Mouse (Mus musculus) heart, embryonic 11.5 days (tissue): Measurements from ENCODE around the gene Cables2. TPM values are rescaled to one million over a fixed set of nuclear protein-coding genes. Genes with fewer than 3 reads are reported as not detected.
A peak's percentile ranks its signal among the peaks of the same experiment; 100 is the strongest.

Experiments used
- ATAC-seq: fragments of 200-750 bp; cut with Nextera tagmentation; replicated peaks from 2 replicates; pipeline ENCODE4 v1.8.0; 2017; ENCODE audit warnings: moderate library complexity; ENCODE audit not compliant: insufficient number of reproducible peaks, low FRiP score, low TSS enrichment
- H3K27ac ChIP-seq: fragments of 300-500 bp; sonication (generic); 2 replicates; pipeline ENCODE4 v1.5.1; 2014; ENCODE audit warnings: mild to moderate bottlenecking, low read depth, low read length
- H3K27me3 ChIP-seq: fragments of 300-500 bp; sonication (generic); 2 replicates; pipeline ENCODE4 v1.6.1; 2014; ENCODE audit warnings: mild to moderate bottlenecking, low read length, mixed read lengths; ENCODE audit not compliant: control insufficient read depth, insufficient read depth
- H3K36me3 ChIP-seq: fragments of 300-500 bp; sonication (generic); 2 replicates; pipeline ENCODE4 v1.6.1; 2014; ENCODE audit warnings: mild to moderate bottlenecking, low read length, moderate library complexity, mixed read lengths; ENCODE audit not compliant: control insufficient read depth, insufficient read depth
- H3K4me1 ChIP-seq: fragments of 300-500 bp; sonication (generic); 2 replicates; pipeline ENCODE4 v1.6.1; 2014; ENCODE audit warnings: low read length; ENCODE audit not compliant: control insufficient read depth, insufficient read depth
- H3K4me2 ChIP-seq: fragments of 300-500 bp; sonication (generic); 2 replicates; pipeline ENCODE4 v1.6.1; 2014; ENCODE audit warnings: mild to moderate bottlenecking, moderate library complexity
- H3K4me3 ChIP-seq: fragments of 300-500 bp; sonication (generic); 2 replicates; pipeline ENCODE4 v1.5.1; 2014; ENCODE audit warnings: low read depth, low read length
- H3K9ac ChIP-seq: fragments of 300-500 bp; sonication (generic); 2 replicates; pipeline ENCODE4 v1.6.1; 2014; ENCODE audit warnings: mild to moderate bottlenecking, low read depth, low read length, moderate library complexity
- H3K9me3 ChIP-seq: fragments of 300-500 bp; sonication (generic); replicated peaks from 2 replicates; pipeline ENCODE4 v1.6.1; 2016; ENCODE audit warnings: low read length; ENCODE audit not compliant: control insufficient read depth
- WGBS: fragments of 180-500 bp; shearing (Covaris S2); extraction: QIAGEN DNeasy Blood & Tissue Kit; methylation state at CpG from one replicate; pipeline ENCODE4 v1.1.7; 2014; ENCODE audit not compliant: insufficient replicate concordance; 5-methylcytosine and 5-hydroxymethylcytosine counted together
- polyA plus RNA-seq: library from polyadenylated mRNA; unstranded; fragments of >200 nt; fragmentation: Nextera tagmentation; extraction: Ambion mirVana; gene quantifications from 2 replicates; pipeline ENCODE4 v1.2.1, GENCODE M21; 2014

Gene Cables2
- polyA plus RNA-seq, 1 experiment from 2014 or later, result 11.8 TPM

- Histone ChIP-seq H3K4me1 (peaks cover 15% of the 10 kb centered on the region), H3K9me3 (no peaks in the 10 kb centered on the region), H3K4me3 (no peak overlapping the region), H3K4me2 (no peak overlapping the region), H3K27me3 (no peaks in the 10 kb centered on the region), H3K27ac (no peak overlapping the region), H3K36me3 (no peaks in the 10 kb centered on the region), H3K9ac (no peak overlapping the region)
- no peak for ATAC-seq
- WGBS, result 42% methylated on average over 5 of the region's 5 CpGs
These were observed 34.7 kb downstream of the Cables2 start for GRCm38 (mm10) chr2:180238591-180238990.

DNA sequence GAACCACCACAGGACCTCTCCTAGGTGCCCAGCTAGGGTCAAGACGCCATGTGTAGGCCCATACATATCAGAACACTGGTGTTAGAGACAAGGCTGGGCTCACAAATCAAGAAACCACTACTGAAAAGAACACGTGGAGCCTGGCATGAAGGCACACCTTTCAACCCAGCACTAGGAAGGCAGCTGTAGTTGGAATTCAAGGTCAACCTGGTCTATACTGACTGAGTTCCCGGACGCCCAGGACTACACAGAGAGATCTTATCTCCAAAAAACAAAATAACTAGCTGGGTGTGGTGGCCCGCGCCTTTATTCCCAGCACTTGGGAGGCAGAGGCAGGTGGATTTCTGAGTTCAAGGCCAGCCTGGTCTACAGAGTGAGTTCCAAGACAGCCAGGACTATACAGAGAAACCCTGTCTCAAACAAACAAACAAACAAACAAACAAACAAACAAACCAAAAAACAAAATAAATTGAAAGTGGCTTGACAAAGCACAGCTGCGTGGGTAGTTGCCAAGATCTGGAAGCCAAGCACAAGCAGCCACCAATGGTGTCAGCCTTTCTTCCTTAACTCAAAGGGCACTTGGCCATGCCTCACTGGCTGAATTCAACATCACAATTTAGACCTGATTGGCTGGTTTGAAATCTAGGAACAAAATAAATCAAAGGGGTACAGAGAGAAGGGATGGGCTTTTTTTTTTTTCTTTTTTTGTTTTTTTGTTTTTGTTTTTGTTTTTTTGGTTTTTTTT is 35.5 kb downstream of the Cables2 start:
- 82% methylated on average over 7 of the region's 7 CpGs for WGBS
- H3K36me3 ChIP-seq, result no peaks in the 10 kb centered on the region
- H3K4me2 ChIP-seq, result no peak overlapping the region
- H3K4me3 ChIP-seq, result no peak overlapping the region
- H3K4me1 ChIP-seq, result peaks cover 22% of the 10 kb centered on the region
- ATAC-seq, result no peak
- H3K27ac ChIP-seq, result no peak overlapping the region
- no peaks in the 10 kb centered on the region for H3K27me3 ChIP-seq
- H3K9ac ChIP-seq, result no peak overlapping the region
- no peaks in the 10 kb centered on the region for H3K9me3 ChIP-seq

DNA sequence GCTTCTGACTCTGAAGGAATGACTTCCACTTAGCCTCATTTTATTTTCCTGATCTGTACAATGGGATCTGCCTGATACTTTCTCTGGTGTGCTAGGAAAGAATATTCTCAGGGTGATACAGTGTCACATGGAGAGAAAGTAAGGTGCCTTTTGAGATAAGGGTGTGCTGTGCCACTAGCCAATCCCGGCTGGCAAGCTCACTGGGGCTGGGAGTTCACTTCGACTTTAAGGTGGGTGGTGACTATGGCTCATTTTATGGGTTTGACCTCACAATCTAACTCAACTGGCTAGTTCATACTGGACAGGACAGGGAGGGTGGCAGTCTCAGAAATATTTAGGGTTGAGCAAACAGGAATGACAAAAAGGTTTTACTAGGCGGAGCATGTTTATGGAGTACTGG is 36.4 kb downstream of the Cables2 start:
- H3K4me1 ChIP-seq, result peaks cover 26% of the 10 kb centered on the region
- H3K4me2 ChIP-seq, result no peak overlapping the region
- H3K27ac ChIP-seq, result no peak overlapping the region
- H3K36me3 ChIP-seq, result no peaks in the 10 kb centered on the region
- ATAC-seq, result no peak
- H3K27me3 ChIP-seq, result no peaks in the 10 kb centered on the region
- no peak overlapping the region for H3K9ac ChIP-seq
- no peak overlapping the region for H3K4me3 ChIP-seq
- H3K9me3 ChIP-seq, result no peaks in the 10 kb centered on the region
- 65% methylated on average over 3 of the region's 3 CpGs for WGBS

DNA sequence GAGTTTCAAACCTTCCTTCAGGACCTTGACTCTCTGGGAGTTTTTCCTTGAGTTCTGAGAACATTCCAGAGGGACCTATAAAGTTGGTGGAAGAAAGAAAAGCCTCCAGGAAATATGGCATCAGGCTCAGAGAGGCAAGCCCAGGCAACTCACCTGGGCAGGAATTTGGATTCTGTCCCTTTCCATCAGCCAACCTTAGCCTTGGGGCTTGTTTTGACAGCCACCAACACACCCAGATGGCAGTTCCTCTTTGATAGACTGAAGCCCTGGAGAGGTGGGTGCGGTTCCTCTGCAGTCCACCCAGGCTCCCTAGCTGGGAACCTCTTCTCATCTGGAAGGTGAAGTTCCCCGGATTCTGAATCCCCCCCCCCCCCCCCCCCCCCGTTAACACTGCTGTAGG is 36.8 kb downstream of the Cables2 start:
- Histone ChIP-seq H3K9me3 (no peaks in the 10 kb centered on the region), H3K4me3 (no peak overlapping the region), H3K9ac (no peak overlapping the region), H3K27me3 (no peaks in the 10 kb centered on the region), H3K4me2 (no peak overlapping the region), H3K27ac (no peak overlapping the region), H3K4me1 (peaks cover 26% of the 10 kb centered on the region), H3K36me3 (no peaks in the 10 kb centered on the region)
- WGBS, result 55% methylated on average over 2 of the region's 3 CpGs
- no peak for ATAC-seq

DNA sequence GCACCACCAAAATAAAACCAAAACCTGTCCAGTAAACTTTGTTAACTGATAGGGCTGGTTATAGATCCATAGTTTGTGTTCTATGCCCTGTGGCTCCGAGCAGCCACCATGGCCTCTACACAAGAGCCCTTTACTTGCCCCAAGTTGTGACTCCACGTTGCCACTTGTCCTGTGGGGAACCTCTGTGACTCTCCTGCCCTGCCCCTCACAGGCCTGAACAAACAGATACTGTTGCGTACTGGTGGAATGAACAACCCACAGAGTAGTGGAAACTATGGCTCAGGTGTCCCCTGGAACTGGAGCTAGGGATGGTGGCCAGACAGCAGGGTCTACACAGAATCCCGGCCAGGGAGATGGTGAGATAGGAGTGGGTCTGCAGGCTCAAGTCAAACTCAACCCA is 37.5 kb downstream of the Cables2 start:
- Histone ChIP-seq H3K9ac (no peak overlapping the region), H3K27me3 (no peaks in the 10 kb centered on the region), H3K9me3 (no peaks in the 10 kb centered on the region), H3K4me3 (no peak overlapping the region), H3K4me1 (peaks cover 26% of the 10 kb centered on the region), H3K4me2 (no peak overlapping the region), H3K36me3 (no peaks in the 10 kb centered on the region), H3K27ac (no peak overlapping the region)
- WGBS, result 59% methylated on average over 4 of the region's 4 CpGs
- ATAC-seq, result no peak

- no peak overlapping the region for H3K4me3 ChIP-seq
- H3K27me3 ChIP-seq, result no peaks in the 10 kb centered on the region
- no peaks in the 10 kb centered on the region for H3K36me3 ChIP-seq
- H3K4me2 ChIP-seq, result no peak overlapping the region; the same call in 1 of the 2 replicates
- 35% methylated on average over 6 of the region's 6 CpGs for WGBS
- H3K9me3 ChIP-seq, result no peaks in the 10 kb centered on the region
- 0 out of 2 replicates have a peak, but pooled peaks have one; percentile 43 for ATAC-seq
- peak overlapping the region; percentile 82 for H3K27ac ChIP-seq
- peak overlapping the region; percentile 36; the same call in 1 of the 2 replicates for H3K9ac ChIP-seq
- H3K4me1 ChIP-seq, result peaks cover 29% of the 10 kb centered on the region
These were observed 38.3 kb downstream of the Cables2 start for GRCm38 (mm10) chr2:180234980-180235379.

DNA sequence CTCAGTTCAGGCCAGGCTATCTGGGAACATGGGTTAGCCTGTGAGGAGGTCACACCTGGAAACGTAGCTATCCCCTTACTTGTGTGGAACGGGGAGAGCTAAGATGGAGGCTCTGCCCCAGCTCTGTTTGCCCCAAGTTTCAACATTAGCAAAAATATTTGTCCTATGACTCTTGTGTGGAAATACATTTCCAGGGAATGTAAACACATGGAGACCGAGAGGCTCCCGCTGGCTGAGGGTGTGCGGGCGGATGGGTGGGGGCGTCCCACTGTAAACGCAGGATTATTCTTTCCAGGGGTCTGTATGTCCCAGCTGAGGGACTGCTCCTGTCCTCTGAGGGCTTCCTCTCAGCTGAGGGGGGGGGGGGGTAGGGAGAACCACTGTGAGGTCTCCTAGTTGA is 38.9 kb downstream of the Cables2 start:
- no peaks in the 10 kb centered on the region for H3K36me3 ChIP-seq
- no peaks in the 10 kb centered on the region for H3K27me3 ChIP-seq
- no peak overlapping the region for H3K9ac ChIP-seq
- no peak overlapping the region for H3K4me3 ChIP-seq
- H3K9me3 ChIP-seq, result no peaks in the 10 kb centered on the region
- no peak overlapping the region; the same call in 1 of the 2 replicates for H3K4me2 ChIP-seq
- WGBS, result 82% methylated on average over 8 of the region's 8 CpGs
- H3K27ac ChIP-seq, result peak overlapping the region; percentile 82
- no peak for ATAC-seq
- H3K4me1 ChIP-seq, result peaks cover 29% of the 10 kb centered on the region

DNA sequence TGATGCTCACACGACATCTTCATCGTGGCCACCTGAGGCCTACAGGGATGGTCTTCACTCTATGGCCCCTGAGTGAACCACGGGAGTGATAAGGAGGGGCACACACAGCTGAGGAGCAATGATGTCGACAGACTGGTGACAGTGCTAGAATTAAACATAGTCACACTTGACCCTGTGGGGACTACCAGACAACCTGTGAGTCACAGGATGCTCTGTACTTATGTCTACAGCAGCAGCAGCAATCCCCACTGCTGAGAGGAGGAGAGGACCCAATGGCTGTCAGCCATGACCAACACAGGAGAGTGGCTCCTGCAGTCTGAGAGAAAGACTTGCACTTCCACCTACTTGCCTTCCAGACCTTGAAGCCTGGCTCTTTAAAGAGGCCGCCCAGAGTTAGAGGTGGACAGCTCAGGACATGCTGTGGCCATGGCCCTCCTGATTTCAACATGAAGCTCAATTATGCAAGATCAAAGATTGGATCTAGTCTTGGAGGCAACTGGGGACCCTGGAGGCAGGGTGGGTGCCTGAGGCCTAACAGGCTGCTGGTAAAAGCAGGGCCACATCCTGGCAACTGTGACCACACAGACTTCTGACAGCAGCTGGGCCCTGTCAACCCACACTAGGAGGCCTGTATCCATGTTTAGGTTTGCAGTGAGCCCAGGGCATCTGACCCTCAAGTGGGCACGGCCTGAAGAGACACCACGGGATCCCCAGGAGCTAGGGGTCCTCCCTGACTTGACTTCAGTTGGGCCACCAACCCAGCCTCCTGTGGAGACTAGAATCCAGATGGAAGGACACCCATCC is 40.0 kb downstream of the Cables2 start:
- Histone ChIP-seq H3K4me2 (no peak overlapping the region), H3K27ac (peak overlapping the region; percentile 30), H3K36me3 (no peaks in the 10 kb centered on the region), H3K9me3 (no peaks in the 10 kb centered on the region), H3K9ac (peak overlapping the region; percentile 49; the same call in 1 of the 2 replicates), H3K27me3 (no peaks in the 10 kb centered on the region), H3K4me1 (peaks cover 34% of the 10 kb centered on the region), H3K4me3 (no peak overlapping the region)
- WGBS, result 50% methylated on average over 7 of the region's 7 CpGs
- ATAC-seq, result no peak
